Mouse (Mus musculus) erythroblast, embryonic 14.5 days (primary cell): Measurements from ENCODE around the gene Olfr1371.

Source experiments
- GATA1 ChIP-seq: IDR thresholded peaks from 2 replicates; pipeline ENCODE4 v1.6.1; 2012; ENCODE audit warnings: low read length, inconsistent platforms, mixed read lengths
- TAL1 ChIP-seq: IDR thresholded peaks from 3 replicates; pipeline ENCODE4 v1.6.1; 2012; ENCODE audit warnings: low read length, inconsistent platforms, mixed read lengths

DNA sequence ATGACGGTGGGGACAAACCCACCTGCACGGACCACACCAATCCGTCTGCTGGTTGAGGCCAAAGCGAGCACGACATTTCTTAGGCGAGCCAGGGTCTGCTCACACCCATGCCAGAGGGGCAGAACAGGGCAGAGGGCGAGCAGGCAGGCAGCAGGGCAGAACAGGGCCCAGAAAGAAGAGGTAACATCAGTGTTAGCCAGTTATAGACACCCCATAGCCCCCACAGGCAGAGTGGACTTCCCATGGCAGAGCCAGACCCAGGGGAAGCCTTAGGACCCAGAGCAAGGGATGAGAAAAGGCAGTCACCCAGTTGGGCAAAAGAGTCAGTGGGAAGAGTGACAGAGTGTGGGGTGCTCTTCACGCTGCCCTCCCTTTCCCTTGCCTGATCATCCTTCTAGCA, 41.3 kb upstream of the Olfr1371 start:
- TF ChIP-seq GATA1 (no peak), TAL1 (no peak)
